Mouse (Mus musculus) spleen, adult 2 months (tissue): ENCODE measurements at regions not wholly inside any gene's neighbourhood (a gene's known extent, or its start where the extent isn't known, plus 50 kb on each side); places are given as distances from the start of the nearest gene placed in this dataset.

Experiments
- CTCF ChIP-seq: fragments of 200-500 bp; IDR thresholded peaks from 2 replicates; pipeline ENCODE4 v1.5.1; 2011; ENCODE audit warnings: mild to moderate bottlenecking, inconsistent platforms; ENCODE audit not compliant: insufficient read depth, insufficient read length, insufficient replicate concordance; ENCODE audit errors: extremely low read depth
- POLR2A ChIP-seq: fragments of 200-500 bp; IDR thresholded peaks from 2 replicates; pipeline ENCODE4 v1.6.1; 2011; ENCODE audit warnings: low read depth, low read length, inconsistent platforms

DNA sequence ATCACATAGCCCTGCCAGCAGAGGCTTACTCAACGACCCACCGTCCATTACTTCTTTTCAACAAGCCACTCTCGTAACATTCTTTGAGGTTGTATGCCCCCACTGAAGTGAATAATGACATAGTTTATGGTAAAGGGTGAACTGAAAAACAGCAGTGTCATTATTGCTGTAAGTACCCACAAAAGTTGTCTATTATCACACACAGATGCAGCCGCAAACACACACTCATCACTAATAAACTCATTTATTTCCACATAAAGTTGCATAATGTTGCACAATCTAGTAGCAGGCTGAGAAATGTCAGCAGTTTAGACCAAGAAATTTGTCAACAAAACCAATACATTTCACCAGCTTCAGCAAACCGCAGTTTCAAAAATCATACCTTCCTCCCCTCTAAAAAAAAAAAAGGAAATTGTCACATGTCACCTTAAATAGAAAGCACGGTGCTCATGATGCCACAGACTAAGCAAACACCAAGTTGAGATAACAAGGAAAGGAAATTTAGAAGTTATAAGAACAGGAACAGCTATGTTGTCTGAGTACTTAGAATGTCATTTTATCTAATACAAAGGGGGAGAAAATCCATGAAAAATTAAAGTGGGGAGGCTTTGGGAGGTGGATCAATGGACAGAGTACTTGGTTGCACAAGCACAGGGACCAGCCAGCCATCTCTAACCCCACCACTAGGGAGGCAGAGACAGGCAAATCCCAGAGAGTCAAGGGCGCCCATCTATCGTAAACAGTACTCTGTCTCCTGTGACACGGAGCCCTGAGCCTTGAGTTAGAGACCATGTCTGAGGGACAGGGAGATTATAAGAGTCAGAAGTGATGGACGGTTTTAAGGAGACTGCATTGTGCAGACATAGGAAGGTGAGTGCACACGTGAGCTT is 195.9 kb downstream of the Hlx start:
- TF ChIP-seq POLR2A (no peak), CTCF (no peak)
